Mouse (Mus musculus): Measurements from ENCODE around the gene Akt2. TPM values are rescaled to one million over a fixed set of nuclear protein-coding genes. Genes with fewer than 3 reads are reported as not detected.

Gene Akt2
- 96.3 TPM for polyA plus RNA-seq (2017; shearing (Covaris generic))

GRCm38 (mm10) chr7:27591266-27592216 lies at the start of gene Akt2:
Gene Akt2 (plus strand): TSS chr7:27591552.

GRCm38 (mm10) chr7:27552931-27553513 lies 38.3 kb upstream of the Akt2 start, which contains the start of the genes Pld3 and 2310022A10Rik:
Gene Pld3 (minus strand): TSS chr7:27553218.
Gene 2310022A10Rik (plus strand): TSS chr7:27553233.

GRCm38 (mm10) chr7:27653681-27654437 lies 62.5 kb downstream of the Akt2 start, which contains the start of gene Ttc9b:
Gene Ttc9b (plus strand): TSS chr7:27653915.

GRCm38 (mm10) chr7:27674522-27675221 lies 83.3 kb downstream of the Akt2 start, which contains the start of gene Map3k10:
Gene Map3k10 (minus strand): TSS chr7:27674598.

GRCm38 (mm10) chr7:27688815-27689612 lies 97.7 kb downstream of the Akt2 start, which contains the start of gene Zfp607b:
Gene Zfp607b (plus strand): TSS chr7:27689340.

Other genes starting within 250 kb of the Akt2 start
- 101 TPM for gene Shkbp1, start 235.5 kb upstream of the Akt2 start, polyA plus RNA-seq (2017; shearing (Covaris generic))
- 1.2 TPM for gene Gm20479, start 234.1 kb upstream of the Akt2 start, polyA plus RNA-seq (2017; shearing (Covaris generic))
- gene Sptbn4, start 143.9 kb upstream of the Akt2 start, polyA plus RNA-seq (2017; shearing (Covaris generic)) = 0.33 TPM
- 16.2 TPM for gene Blvrb, start 143.6 kb upstream of the Akt2 start, polyA plus RNA-seq (2017; shearing (Covaris generic))
- gene Sertad3, start 117.8 kb upstream of the Akt2 start, polyA plus RNA-seq (2017; shearing (Covaris generic)) = 61.8 TPM
- 95.7 TPM for gene Sertad1, start 104.6 kb upstream of the Akt2 start, polyA plus RNA-seq (2017; shearing (Covaris generic))
- 0.61 TPM for gene Prx, start 92.2 kb upstream of the Akt2 start, polyA plus RNA-seq (2017; shearing (Covaris generic))
- 0.12 TPM for gene Hipk4, start 68.3 kb upstream of the Akt2 start, polyA plus RNA-seq (2017; shearing (Covaris generic))
- 194 TPM for gene Pld3, start 38.3 kb upstream of the Akt2 start, polyA plus RNA-seq (2017; shearing (Covaris generic))
- 32.6 TPM for gene 2310022A10Rik, start 38.3 kb upstream of the Akt2 start, polyA plus RNA-seq (2017; shearing (Covaris generic))
- not detected for gene Ttc9b, start 62.4 kb downstream of the Akt2 start, polyA plus RNA-seq (2017; shearing (Covaris generic))
- gene Map3k10, start 83.0 kb downstream of the Akt2 start, polyA plus RNA-seq (2017; shearing (Covaris generic)) = 1.7 TPM
- 8.0 TPM for gene Zfp607b, start 97.8 kb downstream of the Akt2 start, polyA plus RNA-seq (2017; shearing (Covaris generic))
- gene Zfp60, start 139.8 kb downstream of the Akt2 start, polyA plus RNA-seq (2017; shearing (Covaris generic)) = 23.6 TPM
- gene Zfp626, start 215.6 kb downstream of the Akt2 start, polyA plus RNA-seq (2017; shearing (Covaris generic)) = 4.7 TPM
- 12.8 TPM for gene Zfp59, start 247.1 kb downstream of the Akt2 start, polyA plus RNA-seq (2017; shearing (Covaris generic))